Comparison of ENCODE assay signal across 11 mouse cellular contexts in genomic region chr2:160225450-160225849, GRCm38 (mm10).
DNase-seq lines count a peak whose midpoint lies in the region; TF ChIP-seq lines count a peak whose summit lies in the region.
"Had no signal": no experiment of that assay in that cellular context is flagged by ENCODE, and none has a peak within 500 bp of the region (broad histone marks: within the 10 kb centered on the region; RNA-seq: fewer than 3 reads in every experiment).

No protein-coding gene starts in this region.

- peak; percentile 91 for DNase-seq in liver, adult 2 months (ENCODE audit: extremely low read depth, low read depth, low spot score)
- DNase-seq in liver, result no peak
- peak; percentile 23 for DNase-seq in kidney, postnatal 10 days
- DNase-seq in ovary, postnatal 14 days (ENCODE audit: low spot score), result peak; percentile 14
- no peak for DNase-seq in cerebellum, postnatal 4 days (ENCODE audit: low spot score in 2 of 2)
- no peak for DNase-seq in left cerebral cortex, adult 8-10 months (ENCODE audit: low spot score in 2 of 2)
- DNase-seq in hindbrain, embryonic 10.5 days (ENCODE audit: low spot score), result no peak
- DNase-seq: embryo, embryonic 11 days had no signal

- TF ChIP-seq CTCF in liver, adult 2 months (IDR thresholded peaks at IDR 0.05; ENCODE audit: low read depth, low read length), result no peak
- no peak for TF ChIP-seq CTCF in bone marrow macrophage, adult 2 months (IDR thresholded peaks at IDR 0.05; ENCODE audit: low read depth, low read length)

- H3K4me1 ChIP-seq in liver, adult 2 months (ENCODE audit: control insufficient read depth, insufficient read depth, low read length), result no peaks in the 10 kb centered on the region; the same call in 1 of the 2 replicates
- peaks cover 45% of the 10 kb centered on the region for H3K4me1 ChIP-seq in bone marrow macrophage, adult 2 months (ENCODE audit: control insufficient read depth, insufficient read depth, low read length)
- peaks cover 20% of the 10 kb centered on the region for H3K4me1 ChIP-seq in hindbrain, embryonic 10.5 days (replicated peaks)
- H3K4me1 ChIP-seq: heart, embryonic 15.5 days had no signal

- H3K4me3 ChIP-seq in liver, adult 2 months (ENCODE audit: insufficient read depth, low read depth, low read length), result no peak overlapping the region
- H3K4me3 ChIP-seq in bone marrow macrophage, adult 2 months (ENCODE audit: insufficient read depth, low read length), result no peak overlapping the region
- no peak overlapping the region for H3K4me3 ChIP-seq in hindbrain, embryonic 10.5 days
- H3K4me3 ChIP-seq: heart, embryonic 15.5 days; limb, embryonic 15.5 days had no signal

- H3K36me3 ChIP-seq in liver, adult 2 months (ENCODE audit: control insufficient read depth, insufficient read depth, low read length), result no peaks in the 10 kb centered on the region
- H3K36me3 ChIP-seq in hindbrain, embryonic 10.5 days, result no peaks in the 10 kb centered on the region
- H3K36me3 ChIP-seq: heart, embryonic 15.5 days; limb, embryonic 15.5 days had no signal

- no peak overlapping the region for H3K9ac ChIP-seq in liver, adult 2 months (ENCODE audit: low read depth, low read length)
- H3K9ac ChIP-seq: heart, embryonic 15.5 days; limb, embryonic 15.5 days had no signal

- 20% methylated on average over 5 of the region's 5 CpGs for WGBS in liver, adult 2 months
- WGBS in hindbrain, embryonic 10.5 days, result 83% methylated on average over 5 of the region's 5 CpGs

- no peak for TF ChIP-seq POLR2A in liver, adult 2 months (IDR thresholded peaks at IDR 0.05; ENCODE audit: extremely low read depth, insufficient read depth, low read length)
- no peak for TF ChIP-seq POLR2A in bone marrow macrophage, adult 2 months (IDR thresholded peaks at IDR 0.05; ENCODE audit: borderline replicate concordance, low read depth, low read length)

- no peak overlapping the region for H3K27ac ChIP-seq in liver, adult 2 months (replicated peaks; ENCODE audit: insufficient read depth, low read depth, low read length)
- H3K27ac ChIP-seq in bone marrow macrophage, adult 2 months (ENCODE audit: insufficient read depth, low read depth, low read length), result peak overlapping the region; percentile 74
- H3K27ac ChIP-seq in hindbrain, embryonic 10.5 days, result no peak overlapping the region
- H3K27ac ChIP-seq: heart, embryonic 15.5 days; limb, embryonic 15.5 days had no signal

- no peaks in the 10 kb centered on the region for H3K27me3 ChIP-seq in liver, adult 2 months (ENCODE audit: control insufficient read depth, insufficient read depth, low read length)
- peaks cover 66% of the 10 kb centered on the region for H3K27me3 ChIP-seq in hindbrain, embryonic 10.5 days (ENCODE audit: insufficient read depth, poor library complexity, severe bottlenecking)
- H3K27me3 ChIP-seq: heart, embryonic 15.5 days; limb, embryonic 15.5 days had no signal

- H3K79me2 ChIP-seq in liver, adult 2 months (ENCODE audit: control insufficient read depth, insufficient read depth, low read length), result no peaks in the 10 kb centered on the region

- H3K9me3 ChIP-seq in hindbrain, embryonic 10.5 days, result no peaks in the 10 kb centered on the region
- H3K9me3 ChIP-seq: heart, embryonic 15.5 days; limb, embryonic 15.5 days had no signal

Comparison
In these comparisons a context has a peak if more than half of its experiments do, and no peak if none do; other contexts are left out.
1. DNase-seq: peak in liver, adult 2 months (single experiment), kidney, postnatal 10 days (single experiment) and ovary, postnatal 14 days (single experiment); none in liver (single experiment), cerebellum, postnatal 4 days (0 of 2), left cerebral cortex, adult 8-10 months (0 of 2) and hindbrain, embryonic 10.5 days (single experiment).